Mouse (Mus musculus): ENCODE measurements around the gene Kbtbd13.

GRCm38 (mm10) chr9:65407861-65408260 lies 16.4 kb upstream of the Kbtbd13 start:
- no peak for TF ChIP-seq POLR2A (IDR thresholded peaks at IDR 0.05; ENCODE audit: low read depth, low read length)
- no peak for TF ChIP-seq CTCF (conservative IDR thresholded peaks at IDR 0.05; ENCODE audit: insufficient read depth, insufficient read length, low read depth, low read length)

Data from kidney, adult 2 months (tissue).